ENCODE assay signal across 29 mouse cellular contexts in the genomic region with DNA sequence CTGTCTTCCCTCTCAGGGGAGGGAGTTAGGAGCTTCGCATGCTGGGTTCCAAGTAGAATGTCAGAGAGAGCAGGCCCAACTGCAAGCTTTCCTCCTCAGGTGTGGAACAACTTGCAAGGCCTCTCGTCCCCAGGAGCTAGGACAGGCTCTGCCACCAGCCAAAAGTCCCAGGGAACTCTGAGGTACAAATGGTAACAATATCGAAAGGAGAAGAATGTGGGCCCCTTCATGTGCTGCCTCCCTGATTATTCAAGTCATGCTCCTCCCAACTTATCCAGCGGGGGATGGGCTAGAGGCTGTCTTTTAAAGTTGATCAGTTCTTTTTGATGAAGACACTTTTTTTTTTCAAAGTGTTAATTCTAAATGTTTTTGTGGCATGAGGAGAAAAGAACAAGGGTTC. TPM values are rescaled to one million over a fixed set of nuclear protein-coding genes. Genes with fewer than 3 reads are reported as not detected.
DNase-seq lines count a peak whose midpoint lies in the region; ATAC-seq and TF ChIP-seq lines count a peak whose summit lies in the region.
"Had no signal": no experiment of that assay in that cellular context is flagged by ENCODE, and none has a peak within 500 bp of the region (broad histone marks: within the 10 kb centered on the region; RNA-seq: fewer than 3 reads in every experiment).

Gene Smco2, plus strand, starts transcription at position 55 of the 400 bp plus-strand sequence.

- H3K9ac ChIP-seq in hindbrain, embryonic 11.5 days (ENCODE audit: low read depth, low read length): no peak within 1 kb of the TSS
- 0 out of 2 replicates have a peak within 1 kb of the TSS, but pooled peaks have one; percentile 1 for H3K9ac ChIP-seq in MEL (ENCODE audit: control insufficient read depth, low read depth, low read length, poor library complexity, severe bottlenecking)
- H3K9ac ChIP-seq in liver, embryonic 11.5 days (ENCODE audit: low read depth, low read length): 0 out of 2 replicates have a peak within 1 kb of the TSS, but pooled peaks have one; percentile 31
- H3K9ac ChIP-seq in liver, embryonic 14.5 days (replicated peaks): no peak within 1 kb of the TSS
- H3K9ac ChIP-seq: embryonic facial prominence, embryonic 12.5 days; embryonic facial prominence, embryonic 15.5 days; forebrain, postnatal 0 days; hindbrain, embryonic 14.5 days had no signal

- WGBS in hindbrain, embryonic 10.5 days: 74% methylated on average over 4 of the region's 4 CpGs
- WGBS in hindbrain, embryonic 11.5 days: 78% methylated on average over 4 of the region's 4 CpGs
- 66% methylated on average over 4 of the region's 4 CpGs for WGBS in liver, embryonic 11.5 days
- 46% methylated on average over 4 of the region's 4 CpGs for WGBS in liver, embryonic 14.5 days (ENCODE audit: insufficient replicate concordance)

- no peaks in the 10 kb centered on the region for H3K79me2 ChIP-seq in MEL (ENCODE audit: control insufficient read depth, insufficient read depth, low read length, poor library complexity)

- no peak within 1 kb of the TSS for H3K4me2 ChIP-seq in hindbrain, embryonic 11.5 days (replicated peaks; ENCODE audit: low read depth, low read length)
- H3K4me2 ChIP-seq in liver, embryonic 11.5 days: peak within 1 kb of the TSS; percentile 28
- H3K4me2 ChIP-seq in liver, embryonic 14.5 days (ENCODE audit: low read depth): peak within 1 kb of the TSS; percentile 33
- H3K4me2 ChIP-seq: embryonic facial prominence, embryonic 12.5 days; embryonic facial prominence, embryonic 15.5 days; hindbrain, embryonic 14.5 days had no signal

- no peak for TF ChIP-seq EP300 in MEL (IDR thresholded peaks at IDR 0.05; ENCODE audit: low read depth in 1 of 2, low read length in 2 of 2)
- TF ChIP-seq EP300 in liver, embryonic 14.5 days (IDR thresholded peaks at IDR 0.05; ENCODE audit: low read depth): no peak

- peaks cover 8% of the 10 kb centered on the region for H3K4me1 ChIP-seq in hindbrain, embryonic 10.5 days (replicated peaks)
- H3K4me1 ChIP-seq in hindbrain, embryonic 11.5 days (replicated peaks; ENCODE audit: control insufficient read depth, insufficient read depth, low read length): no peaks in the 10 kb centered on the region
- H3K4me1 ChIP-seq in MEL (ENCODE audit: control insufficient read depth in 1 of 2, insufficient read depth in 2 of 2, low read length in 2 of 2): peaks cover 34 to 56% of the 10 kb centered on the region in 2 experiments
- peaks cover 12% of the 10 kb centered on the region for H3K4me1 ChIP-seq in liver, embryonic 11.5 days (replicated peaks; ENCODE audit: control insufficient read depth, insufficient read depth, low read length)
- H3K4me1 ChIP-seq in liver, embryonic 14.5 days (replicated peaks; ENCODE audit: control insufficient read depth in 2 of 2, insufficient read depth in 2 of 2, low read length in 1 of 2): peaks cover 3 to 25% of the 10 kb centered on the region in 2 experiments; a peak in 3 of 4 replicates

- H3K36me3 ChIP-seq in hindbrain, embryonic 10.5 days: no peaks in the 10 kb centered on the region
- no peaks in the 10 kb centered on the region for H3K36me3 ChIP-seq in hindbrain, embryonic 11.5 days (ENCODE audit: control insufficient read depth, insufficient read depth, low read length)
- H3K36me3 ChIP-seq in MEL (ENCODE audit: control insufficient read depth in 1 of 2, insufficient read depth in 2 of 2, low read length in 2 of 2): peaks cover 0 to 47% of the 10 kb centered on the region in 2 experiments; a peak in 2 of 4 replicates
- no peaks in the 10 kb centered on the region for H3K36me3 ChIP-seq in liver, embryonic 11.5 days (ENCODE audit: control insufficient read depth, insufficient read depth, low read length)
- H3K36me3 ChIP-seq in liver, embryonic 14.5 days (replicated peaks; ENCODE audit: control insufficient read depth, insufficient read depth, low read depth): no peaks in the 10 kb centered on the region
- H3K36me3 ChIP-seq: embryonic facial prominence, embryonic 12.5 days; embryonic facial prominence, embryonic 15.5 days had no signal

- no peak for DNase-seq in hindbrain, embryonic 10.5 days (ENCODE audit: low spot score)
- no peak for DNase-seq in hindbrain, embryonic 11.5 days (ENCODE audit: low spot score)
- peak; percentile 55 for DNase-seq in MEL (ENCODE audit: low read depth, low spot score)
- DNase-seq in liver, embryonic 11.5 days (ENCODE audit: low spot score): no peak
- DNase-seq in liver, embryonic 14.5 days (ENCODE audit: low read depth in 3 of 3, low spot score in 3 of 3): no peak
- no peak for DNase-seq in thymus, postnatal 4 days
- no peak for DNase-seq in left cerebral cortex, adult 18-20 months (ENCODE audit: low spot score in 2 of 2)
- DNase-seq in layer of hippocampus, postnatal 36 days: no peak
- DNase-seq: adrenal gland, adult 8-10 months; adrenal gland, postnatal 25 days; B cell, adult 2 months; cerebellum, adult 18-20 months; cerebellum, adult 9-10 months; cerebellum, postnatal 25 days; forebrain, postnatal 0 days; gastrocnemius, postnatal 25 days; heart, adult 18-20 months had no signal

- TF ChIP-seq POLR2A in MEL (IDR thresholded peaks at IDR 0.05; ENCODE audit: control insufficient read depth in 1 of 2, insufficient read depth in 1 of 2, low read depth in 1 of 2, low read length in 2 of 2, poor library complexity in 1 of 2): no peak

- TF ChIP-seq RAD21 in MEL (IDR thresholded peaks at IDR 0.05; ENCODE audit: low read depth, low read length): no peak

- no peak within 1 kb of the TSS for H3K4me3 ChIP-seq in hindbrain, embryonic 10.5 days
- no peak within 1 kb of the TSS for H3K4me3 ChIP-seq in hindbrain, embryonic 11.5 days (ENCODE audit: low read depth, low read length)
- no peak within 1 kb of the TSS for H3K4me3 ChIP-seq in MEL (ENCODE audit: control insufficient read depth in 1 of 2, insufficient read depth in 1 of 2, low read depth in 2 of 2, low read length in 2 of 2)
- H3K4me3 ChIP-seq in liver, embryonic 11.5 days (ENCODE audit: low read depth, low read length): no peak within 1 kb of the TSS
- no peak within 1 kb of the TSS for H3K4me3 ChIP-seq in liver, embryonic 14.5 days (ENCODE audit: insufficient read depth in 1 of 2, low read depth in 2 of 2, low read length in 2 of 2)
- H3K4me3 ChIP-seq: embryonic facial prominence, embryonic 12.5 days; embryonic facial prominence, embryonic 15.5 days had no signal

- TF ChIP-seq CTCF in MEL (IDR thresholded peaks at IDR 0.05 in 2 of 3, conservative IDR thresholded peaks at IDR 0.05 in 1 of 3; ENCODE audit: control insufficient read depth in 1 of 3, insufficient read depth in 1 of 3, low read depth in 2 of 3, low read length in 3 of 3, poor library complexity in 1 of 3, severe bottlenecking in 1 of 3): no peak
- no peak for TF ChIP-seq CTCF in liver, embryonic 14.5 days (IDR thresholded peaks at IDR 0.05; ENCODE audit: low read depth)

- H3K27me3 ChIP-seq in hindbrain, embryonic 10.5 days (ENCODE audit: insufficient read depth, poor library complexity, severe bottlenecking): no peaks in the 10 kb centered on the region
- H3K27me3 ChIP-seq in hindbrain, embryonic 11.5 days (ENCODE audit: control insufficient read depth, insufficient read depth, low read length): no peaks in the 10 kb centered on the region
- no peaks in the 10 kb centered on the region for H3K27me3 ChIP-seq in MEL (ENCODE audit: control insufficient read depth in 1 of 2, insufficient read depth in 2 of 2, low read length in 2 of 2)
- no peaks in the 10 kb centered on the region for H3K27me3 ChIP-seq in liver, embryonic 11.5 days (replicated peaks; ENCODE audit: control insufficient read depth, insufficient read depth, low read length)
- no peaks in the 10 kb centered on the region for H3K27me3 ChIP-seq in liver, embryonic 14.5 days (ENCODE audit: control insufficient read depth, insufficient read depth, low read length)
- H3K27me3 ChIP-seq: embryonic facial prominence, embryonic 12.5 days; embryonic facial prominence, embryonic 15.5 days had no signal

- ATAC-seq in hindbrain, embryonic 11.5 days (ENCODE audit: low FRiP score): no peak
- ATAC-seq in liver, embryonic 11.5 days (replicated peaks; ENCODE audit: low FRiP score): peak; percentile 67
- peak; percentile 72 for ATAC-seq in liver, embryonic 14.5 days (ENCODE audit: insufficient read depth)
- ATAC-seq: activated CD4-positive, CD25-positive, alpha-beta regulatory T cell, adult 4 months; forebrain, embryonic 14.5 days; forebrain, postnatal 0 days; hindbrain, postnatal 0 days; inflammation-experienced regulatory T-cells, adult 6 months had no signal

- H3K9me3 ChIP-seq in hindbrain, embryonic 10.5 days: peaks cover under 1% of the 10 kb centered on the region; the same call in 1 of the 2 replicates
- H3K9me3 ChIP-seq in hindbrain, embryonic 11.5 days (ENCODE audit: control insufficient read depth, low read length): no peaks in the 10 kb centered on the region
- H3K9me3 ChIP-seq in MEL (replicated peaks; ENCODE audit: insufficient read depth, low read length): no peaks in the 10 kb centered on the region
- no peaks in the 10 kb centered on the region for H3K9me3 ChIP-seq in liver, embryonic 11.5 days (ENCODE audit: control insufficient read depth, low read length)
- H3K9me3 ChIP-seq in liver, embryonic 14.5 days (ENCODE audit: control insufficient read depth, low read length): no peaks in the 10 kb centered on the region
- H3K9me3 ChIP-seq: embryonic facial prominence, embryonic 12.5 days; embryonic facial prominence, embryonic 15.5 days had no signal

- peak within 1 kb of the TSS; percentile 40; the same call in 1 of the 2 replicates for H3K27ac ChIP-seq in hindbrain, embryonic 10.5 days
- no peak within 1 kb of the TSS for H3K27ac ChIP-seq in hindbrain, embryonic 11.5 days (ENCODE audit: low read depth, low read length)
- peak within 1 kb of the TSS; percentile 15; the same call in 1 of the 2 replicates for H3K27ac ChIP-seq in MEL (ENCODE audit: control insufficient read depth, low read depth, low read length)
- peak within 1 kb of the TSS; percentile 41; the same call in 1 of the 2 replicates for H3K27ac ChIP-seq in liver, embryonic 11.5 days (ENCODE audit: low read depth, low read length)
- H3K27ac ChIP-seq in liver, embryonic 14.5 days: no peak within 1 kb of the TSS
- H3K27ac ChIP-seq: embryonic facial prominence, embryonic 12.5 days; embryonic facial prominence, embryonic 15.5 days; hindbrain, embryonic 14.5 days; hindbrain, postnatal 0 days had no signal

TF ChIP-seq in MEL, 35 proteins besides CTCF, POLR2A, EP300 and RAD21 (continues in another document):
- peak; percentile 25; the same call in 1 of the 2 replicates for TF ChIP-seq CHD2 (IDR thresholded peaks at IDR 0.05; ENCODE audit: low read length)

RNA-seq across cellular contexts. Expression of gene Smco2, which starts in this region (rescaled TPM):
- not detected in 2 replicates for polyA plus RNA-seq in hindbrain, embryonic 10.5 days (2016; fragmentation: Nextera tagmentation; extraction: Ambion mirVana)
- not detected in 2 replicates for polyA plus RNA-seq in hindbrain, embryonic 11.5 days (2014; fragmentation: Nextera tagmentation; extraction: Ambion mirVana)
- total RNA-seq in MEL (2012; rRNA removed): not detected in 2 replicates
- not detected for polyA plus RNA-seq in MEL (2012; ENCODE audit: insufficient read depth in 1 of 2, insufficient read length in 2 of 2, low read depth in 1 of 2, low replicate concordance in 2 of 2, missing spikeins in 1 of 2)
- not detected in 2 replicates for polyA plus RNA-seq in liver, embryonic 11.5 days (2014; fragmentation: Nextera tagmentation; extraction: Ambion mirVana)
- polyA plus RNA-seq in liver, embryonic 14.5 days (2012; rRNA removed): not detected in 2 replicates
- polyA plus RNA-seq in liver, embryonic 14.5 days (2014; fragmentation: Nextera tagmentation; extraction: Ambion mirVana): not detected in 2 replicates
- total RNA-seq in left cerebral cortex, adult 18-20 months (2021): not detected
- total RNA-seq in layer of hippocampus, postnatal 36 days (2021): not detected
- total RNA-seq: adrenal gland, adult 8-10 months; adrenal gland, postnatal 25 days; common myeloid progenitor, adult 5-6 weeks; forebrain, postnatal 0 days; gastrocnemius, adult 8-10 months; gastrocnemius, postnatal 25 days; hematopoietic stem cell, adult 5-6 weeks; hindbrain, postnatal 0 days had no signal
- polyA plus RNA-seq: activated CD4-positive, CD25-positive, alpha-beta regulatory T cell, adult 4 months; brain, embryonic 14.5 days; embryonic facial prominence, embryonic 12.5 days; embryonic facial prominence, embryonic 15.5 days; forebrain, embryonic 11.5 days; forebrain, embryonic 14.5 days; forebrain, postnatal 0 days; hindbrain, embryonic 14.5 days; hindbrain, postnatal 0 days; inflammation-experienced regulatory T-cells, adult 6 months had no signal

Comparison
In these comparisons a context has a peak if more than half of its experiments do, and no peak if none do; other contexts are left out.
1. Peak in DNase-seq, H3K27ac ChIP-seq and H3K9ac ChIP-seq in MEL; RNA of the gene not detected or under 1 TPM.
2. Peak in ATAC-seq, H3K27ac ChIP-seq, H3K9ac ChIP-seq and H3K4me2 ChIP-seq in liver, embryonic 11.5 days; RNA of the gene not detected or under 1 TPM.
3. Peak in ATAC-seq and H3K4me2 ChIP-seq in liver, embryonic 14.5 days; RNA of the gene not detected or under 1 TPM.